Mouse (Mus musculus) spleen, embryonic (tissue): Measurements from ENCODE around the gene Pde4d.

Experiments
- CTCF ChIA-PET: fragments of 350-600 bp; sonication (Branson Sonifier 250); formaldehyde crosslinking; loops from one replicate; lab custom pipeline; 2022; lab: Charles Lee

Pde4d gene

DNA sequence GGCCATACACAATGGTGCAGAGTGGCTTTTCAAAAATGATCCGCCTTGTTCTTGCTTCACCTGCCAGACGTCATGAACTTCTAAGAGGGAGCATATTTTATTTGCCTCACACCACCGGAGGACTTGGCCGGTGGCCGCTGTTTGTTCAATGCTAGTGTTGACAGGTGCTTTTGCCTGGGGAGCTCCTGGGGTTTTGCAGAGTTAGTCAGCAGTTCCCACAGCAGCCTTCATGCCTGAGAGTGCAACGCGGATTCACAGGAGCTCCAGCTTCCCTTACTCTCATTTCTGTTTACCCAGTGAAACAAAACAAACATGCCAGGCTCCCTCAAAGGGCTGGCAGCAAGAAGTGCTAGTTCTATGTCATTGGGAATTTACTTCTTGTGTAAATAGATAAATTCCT is 1031.7 kb downstream of the Pde4d start:
- CTCF ChIA-PET: no interaction called here

- CTCF ChIA-PET: interaction anchor here (0.6 kb wide), 1 partner anchor 130 kb away, joined by 5 read pairs; no protein-coding TSS in a partner anchor
Observed at GRCm38 (mm10) chr13:109486166-109486565, 1036.4 kb downstream of the Pde4d start.

DNA sequence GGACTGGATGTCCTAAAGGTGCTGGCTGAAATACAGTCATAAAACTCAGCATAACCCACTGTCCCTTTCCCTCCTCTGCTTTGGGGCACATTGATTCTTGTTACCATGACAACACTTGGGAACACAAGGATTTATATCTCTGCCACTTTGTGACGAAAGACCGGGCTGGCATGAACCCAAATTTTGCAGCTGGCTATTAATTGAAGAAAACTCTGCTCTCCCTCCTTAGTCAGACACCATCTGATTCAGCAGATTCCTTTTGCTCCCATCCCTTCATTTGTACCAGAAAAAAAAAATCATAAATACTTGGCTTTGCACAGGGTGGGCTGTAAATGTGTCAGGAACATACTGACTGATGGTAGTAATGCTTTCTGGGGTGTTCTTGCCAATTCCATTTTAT is 1037.6 kb downstream of the Pde4d start:
- CTCF ChIA-PET: no interaction called here

DNA sequence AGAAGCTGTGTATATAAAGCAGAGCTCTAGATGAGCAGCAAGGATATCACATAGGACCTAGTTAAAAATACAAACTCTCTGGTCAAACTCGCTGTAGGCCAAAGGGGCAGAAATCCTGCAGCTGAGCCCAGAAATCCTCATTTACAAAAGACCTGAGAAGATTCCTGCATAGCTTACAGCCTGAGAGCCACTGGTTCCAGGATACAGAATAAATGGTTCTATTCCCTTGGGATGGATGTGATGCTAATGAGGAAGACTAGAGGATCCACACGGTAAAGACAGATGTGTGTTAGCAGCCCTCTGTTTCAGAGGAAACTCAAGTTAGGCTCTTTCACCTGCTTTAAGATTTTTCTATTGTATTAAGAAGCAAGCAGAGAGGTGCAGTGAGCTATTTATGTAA is 1041.1 kb downstream of the Pde4d start:
- CTCF ChIA-PET: no interaction called here

- CTCF ChIA-PET: no interaction called here
Observed at GRCm38 (mm10) chr13:109491829-109492228, 1042.1 kb downstream of the Pde4d start.

GRCm38 (mm10) chr13:109500336-109500735 is 1050.6 kb downstream of the Pde4d start:
- CTCF ChIA-PET: no interaction called here

DNA sequence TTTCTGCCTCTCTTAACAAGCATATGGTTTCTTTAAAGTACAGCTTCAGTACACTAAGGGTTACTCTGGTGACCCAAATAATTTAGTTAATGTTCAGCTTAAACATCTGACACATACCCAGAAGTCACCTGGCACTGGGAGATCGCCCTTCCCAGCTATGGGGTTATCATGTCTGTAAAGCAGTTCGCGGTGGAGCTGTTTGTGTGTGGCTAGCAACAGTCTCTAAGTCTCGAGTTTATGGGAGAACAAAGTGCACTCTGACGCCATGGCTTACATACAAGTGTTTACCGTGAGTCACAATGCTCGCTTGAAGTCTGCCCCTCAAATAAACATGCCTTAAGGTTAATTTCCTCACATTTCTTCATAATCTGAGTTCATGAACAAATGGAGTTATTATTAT is 1053.0 kb downstream of the Pde4d start:
- CTCF ChIA-PET: no interaction called here

DNA sequence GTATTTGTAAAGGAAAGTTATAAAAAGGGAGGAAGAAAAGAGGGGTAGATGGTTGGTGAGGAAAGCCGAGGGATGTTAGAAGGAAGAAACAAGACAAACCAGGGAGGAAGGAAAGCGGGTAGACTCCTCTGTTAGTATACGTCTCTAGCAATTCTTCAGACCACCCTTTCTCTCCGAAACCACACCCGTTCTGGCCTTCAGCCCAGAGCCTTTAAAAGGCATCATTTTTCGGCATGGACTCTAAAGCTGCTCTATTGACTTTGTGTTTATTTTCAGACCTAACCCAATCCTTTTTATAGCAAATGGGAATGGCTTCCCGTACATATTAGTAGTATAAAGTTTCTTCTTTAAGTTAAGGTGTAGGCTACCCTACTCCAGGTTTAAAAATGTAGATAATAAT is 1057.0 kb downstream of the Pde4d start:
- CTCF ChIA-PET: no interaction called here

DNA sequence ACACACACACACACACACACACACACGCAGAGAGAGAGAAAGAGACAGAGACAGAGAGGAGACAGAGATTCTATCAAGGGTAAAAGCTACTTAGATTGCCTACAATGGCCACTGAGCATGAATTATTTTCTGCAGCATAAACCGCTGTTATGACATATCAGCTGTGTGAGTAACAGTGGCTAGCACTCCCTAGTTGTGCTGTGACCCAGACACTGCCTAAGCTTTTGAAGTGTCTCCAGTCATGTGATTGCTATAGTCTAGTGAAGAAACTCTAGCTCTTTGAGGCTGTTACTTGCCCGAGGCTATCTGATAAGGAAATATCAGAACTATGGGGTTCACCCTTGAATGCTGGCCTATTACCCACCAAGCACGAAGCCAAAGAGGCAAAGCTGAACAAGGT is 1058.7 kb downstream of the Pde4d start:
- CTCF ChIA-PET: no interaction called here

- CTCF ChIA-PET: interaction anchor here (0.7 to 1.6 kb wide), 4 partner anchors 29 to 289 kb away, joined by 3 to 7 read pairs (median 4); no protein-coding TSS in a partner anchor
Observed at GRCm38 (mm10) chr13:109518194-109518593, 1068.4 kb downstream of the Pde4d start.

DNA sequence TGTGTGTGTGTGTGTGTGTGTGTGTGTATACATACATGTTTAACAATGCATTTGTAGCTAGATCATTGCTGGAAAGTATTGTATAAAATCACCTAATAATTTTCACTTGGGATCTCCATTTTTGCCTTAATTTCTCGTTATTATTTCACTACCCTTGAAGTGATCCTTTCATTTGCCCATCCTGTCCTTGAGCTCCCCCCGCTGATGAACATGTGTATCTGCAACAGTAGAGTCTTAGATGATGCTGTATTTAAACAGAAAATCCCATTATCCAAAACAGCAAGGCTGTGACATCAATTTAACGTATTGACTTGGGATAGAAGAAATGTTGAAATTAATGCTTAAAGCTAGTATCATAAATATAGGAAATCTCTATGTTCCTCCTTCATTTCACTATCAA is 1069.7 kb downstream of the Pde4d start:
- CTCF ChIA-PET: interaction anchor here (0.6 to 1.6 kb wide), 3 partner anchors 176 to 416 kb away, joined by 4 to 7 read pairs (median 5); no protein-coding TSS in a partner anchor

GRCm38 (mm10) chr13:109519966-109520646 is 1070.4 kb downstream of the Pde4d start:
- CTCF ChIA-PET: interaction anchor here (0.6 kb wide), 1 partner anchor 298 kb away, joined by 4 read pairs; no protein-coding TSS in a partner anchor

DNA sequence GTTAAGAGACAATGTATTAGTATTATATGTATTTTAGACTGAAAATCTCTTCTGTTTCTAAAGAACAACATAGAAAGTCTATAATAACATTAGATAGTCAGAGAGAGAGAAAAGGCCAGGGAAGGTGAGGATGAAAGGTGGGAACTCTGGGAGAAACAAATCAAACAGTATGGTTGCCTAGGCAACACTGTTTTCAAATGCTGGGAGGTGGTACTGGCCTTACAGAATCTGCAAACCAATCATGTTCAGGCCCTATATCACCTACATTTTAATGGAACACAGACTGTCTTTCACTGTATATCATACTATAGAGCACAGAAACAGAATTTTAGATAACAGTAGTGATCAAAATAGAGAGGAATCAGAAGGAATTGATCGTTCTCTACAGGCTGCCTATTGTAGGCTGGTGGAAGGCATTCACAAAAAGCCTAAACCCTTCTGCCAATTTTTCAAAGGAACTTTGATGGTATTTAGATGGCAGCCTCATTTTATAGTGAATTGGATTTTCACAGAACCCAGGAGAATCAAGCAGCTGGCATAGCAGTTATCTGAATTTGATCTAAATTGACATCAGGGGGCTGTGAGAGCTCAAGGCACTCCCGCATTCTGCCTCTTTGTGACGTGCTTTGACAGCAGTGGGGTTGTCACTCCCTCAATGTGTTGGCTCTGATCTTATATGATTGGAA is 1084.2 kb downstream of the Pde4d start:
- CTCF ChIA-PET: no interaction called here

- CTCF ChIA-PET: no interaction called here
Observed at GRCm38 (mm10) chr13:109534709-109535284, 1085.0 kb downstream of the Pde4d start.

- CTCF ChIA-PET: no interaction called here
Observed at GRCm38 (mm10) chr13:109536636-109537035, 1086.9 kb downstream of the Pde4d start.

- CTCF ChIA-PET: interaction anchor here (0.6 to 0.7 kb wide), 2 partner anchors 191 to 1181 kb away, joined by 7 to 20 read pairs; no protein-coding TSS in a partner anchor
Observed at GRCm38 (mm10) chr13:109539371-109539770, 1089.6 kb downstream of the Pde4d start.

GRCm38 (mm10) chr13:109544646-109545045 is 1094.9 kb downstream of the Pde4d start:
- CTCF ChIA-PET: no interaction called here

GRCm38 (mm10) chr13:109546337-109546736 is 1096.6 kb downstream of the Pde4d start:
- CTCF ChIA-PET: interaction anchor here (0.5 to 0.7 kb wide), 3 partner anchors 26 to 813 kb away, joined by 3 to 10 read pairs (median 9); no protein-coding TSS in a partner anchor

DNA sequence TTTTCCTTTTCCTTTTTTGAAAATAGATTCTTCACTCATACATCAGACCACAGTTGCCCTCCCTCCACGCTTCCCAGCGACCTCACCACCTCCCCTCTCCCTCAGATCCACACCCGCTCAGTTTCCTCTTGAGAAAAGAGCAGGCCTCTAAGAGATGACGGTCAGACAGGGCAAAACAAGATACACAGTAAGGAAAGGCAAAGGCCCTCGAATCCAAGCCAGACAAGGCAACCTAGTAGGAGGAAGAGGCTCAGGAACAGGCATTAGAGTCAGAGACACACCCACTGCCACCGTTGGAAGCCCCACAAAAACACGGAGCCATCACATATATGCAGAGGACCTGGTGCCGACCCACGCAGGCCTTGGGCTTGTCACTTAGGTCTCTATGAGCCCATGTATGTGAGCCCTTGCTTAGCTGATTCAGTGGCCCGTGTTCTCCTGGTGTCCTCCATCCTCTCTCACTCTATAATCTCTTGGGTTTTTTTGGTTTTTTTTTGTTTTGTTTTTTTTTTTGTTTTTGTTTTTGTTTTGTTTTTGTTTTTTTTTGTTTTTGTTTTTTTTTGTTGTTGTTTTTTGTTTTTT is 1097.3 kb downstream of the Pde4d start:
- CTCF ChIA-PET: interaction anchor here (0.6 to 2.0 kb wide), 6 partner anchors 19 to 317 kb away, joined by 3 to 12 read pairs (median 4); no protein-coding TSS in a partner anchor

- CTCF ChIA-PET: interaction anchor here (0.5 to 2.0 kb wide), 8 partner anchors 20 to 1196 kb away, joined by 3 to 12 read pairs (median 4); no protein-coding TSS in a partner anchor
Observed at GRCm38 (mm10) chr13:109547700-109548099, 1098.0 kb downstream of the Pde4d start.

- CTCF ChIA-PET: interaction anchor here (0.5 to 2.0 kb wide), 4 partner anchors 45 to 1197 kb away, joined by 3 to 9 read pairs (median 4); no protein-coding TSS in a partner anchor
Observed at GRCm38 (mm10) chr13:109548263-109548662, 1098.5 kb downstream of the Pde4d start.
